Mouse (Mus musculus) left cerebral cortex, adult 11 months (tissue): ENCODE results near the gene Dnaaf5.

Experiments
- DNase-seq: peaks from one replicate; pipeline ENCODE4 v3.0.0; 2022; ENCODE audit warnings: low spot score

The Dnaaf5 gene

DNA sequence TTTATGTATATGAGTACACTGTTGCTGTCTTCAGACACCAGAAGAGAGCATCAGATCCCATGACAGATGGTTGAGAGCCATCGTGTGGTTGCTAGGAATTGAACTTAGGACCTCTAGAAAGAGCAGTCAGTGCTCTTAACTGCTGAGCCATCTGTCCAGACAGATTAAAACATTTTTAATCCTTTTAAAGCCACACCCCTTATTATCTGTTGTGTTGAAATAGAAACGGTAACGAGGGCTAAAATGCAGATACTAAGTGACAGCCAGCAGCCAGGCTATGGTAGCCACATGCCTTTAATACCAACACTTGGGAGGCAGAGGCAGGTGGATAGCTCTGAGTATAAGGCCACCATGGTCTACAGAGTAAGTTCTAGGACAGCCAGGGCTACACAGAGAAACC lies 82.1 kb downstream of the Dnaaf5 start:
- no peak for DNase-seq

DNA sequence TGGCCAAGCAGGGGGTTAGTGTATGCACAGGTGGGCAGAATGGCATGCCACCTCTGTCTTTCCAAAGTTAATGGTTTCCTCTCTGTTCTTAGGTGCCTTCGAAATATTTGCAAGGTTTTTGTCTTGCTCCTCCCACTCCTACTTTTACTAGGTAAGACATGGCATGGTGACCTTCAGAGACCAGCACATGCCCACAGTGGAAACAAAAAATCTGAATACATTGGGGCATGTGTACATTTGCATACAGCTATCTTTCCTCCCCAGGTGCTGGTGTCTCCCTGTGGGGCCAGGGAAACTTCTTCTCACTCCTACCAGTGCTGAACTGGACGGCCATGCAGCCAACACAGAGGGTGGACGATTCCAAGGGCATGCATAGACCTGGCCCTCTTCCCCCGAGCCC lies 84.4 kb downstream of the Dnaaf5 start:
- no peak for DNase-seq
